Mouse (Mus musculus): ENCODE measurements around the gene Hint3.

Gene Hint3

DNA sequence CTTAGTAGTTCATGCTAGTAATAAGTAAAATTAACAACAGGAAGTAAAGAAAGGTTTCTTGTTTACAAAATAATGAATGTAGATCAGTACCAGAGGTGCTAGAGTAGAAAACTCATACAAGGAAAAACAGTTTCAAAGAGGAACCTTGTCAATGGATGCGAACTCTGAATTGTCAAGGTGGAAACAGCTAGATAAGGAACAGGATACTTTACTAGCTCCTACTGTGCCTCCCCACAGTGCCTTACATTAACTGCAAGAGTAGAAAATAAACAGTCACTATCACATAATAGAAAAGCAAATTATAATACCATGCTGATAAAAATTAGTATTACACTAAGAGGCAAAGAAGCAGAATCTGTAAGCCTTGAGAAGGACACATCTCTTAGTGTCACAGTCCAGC, 43.7 kb downstream of the Hint3 start:
- DNase-seq = no peak

DNA sequence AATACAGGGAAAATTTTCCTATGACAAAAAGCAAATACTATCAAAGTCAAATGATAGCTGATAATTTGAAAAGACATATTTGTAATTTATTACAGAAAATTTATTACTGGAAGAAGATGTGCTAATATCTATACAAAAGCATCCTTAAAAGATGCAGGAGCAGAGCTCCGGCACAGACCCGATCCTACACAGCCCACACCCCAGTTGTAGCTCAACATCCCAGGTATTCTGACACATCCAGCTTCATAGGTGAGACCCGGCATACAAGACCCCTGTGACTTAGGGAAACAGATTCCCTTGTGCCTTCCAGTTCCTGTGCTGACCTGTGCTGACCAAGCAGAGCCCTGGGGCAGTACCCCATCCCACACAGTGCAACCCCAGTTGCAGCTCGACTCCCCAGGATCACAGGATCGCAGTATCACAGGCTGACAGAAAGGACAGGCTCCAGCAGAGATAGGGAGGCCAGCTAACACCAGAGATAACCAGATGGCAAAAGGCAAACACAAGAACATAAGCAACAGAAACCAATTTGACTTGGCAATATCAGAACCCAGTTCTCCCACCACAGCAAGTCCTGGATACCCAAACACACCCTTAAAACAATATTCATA, 51.7 kb downstream of the Hint3 start:
- DNase-seq = no peak

DNA sequence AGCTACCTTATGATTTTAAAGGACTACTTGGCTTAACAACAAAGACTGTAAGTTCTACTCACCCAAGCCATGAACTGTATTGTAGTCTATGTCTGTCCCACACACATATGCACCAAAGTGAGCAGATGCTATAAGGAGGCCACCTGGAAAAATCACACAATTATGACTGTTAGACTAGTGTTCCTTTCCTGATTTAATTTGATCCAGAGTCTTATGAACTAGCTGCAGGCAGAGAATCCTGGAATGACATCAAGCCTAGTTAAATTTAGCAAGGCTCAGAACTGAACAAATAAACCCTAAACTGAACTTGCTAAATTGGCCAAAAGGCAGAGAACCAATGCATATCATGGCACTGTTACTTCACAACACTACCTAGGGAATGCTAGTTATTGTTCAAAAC, 63.1 kb downstream of the Hint3 start:
- no peak for DNase-seq

DNA sequence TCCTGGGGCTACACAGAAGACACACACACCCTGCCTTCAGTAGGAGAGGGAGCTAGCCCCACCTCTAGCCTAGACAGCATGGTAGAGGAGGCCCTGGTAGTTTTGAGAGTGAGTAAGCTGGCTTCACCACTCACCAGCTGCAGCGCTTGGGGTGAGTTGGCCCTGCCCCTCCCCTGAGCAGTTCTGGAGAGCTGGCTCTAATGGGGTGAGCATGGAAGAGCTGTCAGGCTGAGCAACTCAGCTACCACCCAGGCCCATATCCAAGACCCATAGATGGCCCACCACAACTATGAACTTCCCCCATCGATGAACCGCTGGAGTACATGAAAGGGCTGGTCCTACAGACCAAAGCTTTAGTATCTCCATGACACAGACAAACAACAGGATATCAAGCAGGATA, 64.8 kb downstream of the Hint3 start:
- peak in 1 of 2 experiments; percentile 5 for DNase-seq

Data from lung, adult 18-20 months (tissue).